Mouse (Mus musculus) liver, embryonic 11.5 days (tissue): ENCODE data around the gene Lmod2. TPM values are rescaled to one million over a fixed set of nuclear protein-coding genes. Genes with fewer than 3 reads are reported as not detected.

Experiments used
- ATAC-seq: fragments of 200-750 bp; cut with Nextera tagmentation; replicated peaks from 2 replicates; pipeline ENCODE4 v1.8.0; 2017; ENCODE audit warnings: moderate number of reproducible peaks, mild to moderate bottlenecking, moderate TSS enrichment, moderate library complexity; ENCODE audit not compliant: low FRiP score
- DNase-seq: peaks from one replicate; pipeline ENCODE4 v3.0.0-alpha.2; 2017; ENCODE audit warnings: low spot score
- H3K27ac ChIP-seq: fragments of 300-500 bp; sonication (generic); 2 replicates; pipeline ENCODE4 v1.5.1; 2014; ENCODE audit warnings: mild to moderate bottlenecking, low read depth, low read length, control low read depth
- H3K27me3 ChIP-seq: fragments of 300-500 bp; sonication (generic); replicated peaks from 2 replicates; pipeline ENCODE4 v1.6.1; 2014; ENCODE audit warnings: low read length, mixed read lengths; ENCODE audit not compliant: control insufficient read depth, insufficient read depth
- H3K36me3 ChIP-seq: fragments of 300-500 bp; sonication (generic); 2 replicates; pipeline ENCODE4 v1.6.1; 2014; ENCODE audit warnings: mild to moderate bottlenecking, low read length, moderate library complexity, mixed read lengths; ENCODE audit not compliant: control insufficient read depth, insufficient read depth
- H3K4me1 ChIP-seq: fragments of 300-500 bp; sonication (generic); replicated peaks from 2 replicates; pipeline ENCODE4 v1.6.1; 2014; ENCODE audit warnings: low read length, mixed read lengths; ENCODE audit not compliant: control insufficient read depth, insufficient read depth
- H3K4me2 ChIP-seq: fragments of 300-500 bp; sonication (generic); 2 replicates; pipeline ENCODE4 v1.6.1; 2014; ENCODE audit warnings: mild to moderate bottlenecking, control low read depth, moderate library complexity
- H3K4me3 ChIP-seq: fragments of 300-500 bp; sonication (generic); 2 replicates; pipeline ENCODE4 v1.5.1; 2014; ENCODE audit warnings: low read depth, low read length, control low read depth
- H3K9ac ChIP-seq: fragments of 300-500 bp; sonication (generic); 2 replicates; pipeline ENCODE4 v1.6.1; 2014; ENCODE audit warnings: low read depth, low read length, control low read depth
- H3K9me3 ChIP-seq: fragments of 300-500 bp; sonication (generic); 2 replicates; pipeline ENCODE4 v1.6.1; 2016; ENCODE audit warnings: low read length, inconsistent platforms, mixed read lengths; ENCODE audit not compliant: control insufficient read depth
- WGBS: fragments of 180-500 bp; shearing (Covaris S2); extraction: QIAGEN DNeasy Blood & Tissue Kit; methylation state at CpG from one replicate; pipeline ENCODE4 v1.1.7; 2014; 5-methylcytosine and 5-hydroxymethylcytosine counted together
- polyA plus RNA-seq: library from polyadenylated mRNA; unstranded; fragments of >200 nt; fragmentation: Nextera tagmentation; extraction: Ambion mirVana; gene quantifications from 2 replicates; pipeline ENCODE4 v1.2.1, GENCODE M21; 2014

Gene Lmod2
- polyA plus RNA-seq, 1 experiment from 2014 or later, result 0.41 TPM

DNA sequence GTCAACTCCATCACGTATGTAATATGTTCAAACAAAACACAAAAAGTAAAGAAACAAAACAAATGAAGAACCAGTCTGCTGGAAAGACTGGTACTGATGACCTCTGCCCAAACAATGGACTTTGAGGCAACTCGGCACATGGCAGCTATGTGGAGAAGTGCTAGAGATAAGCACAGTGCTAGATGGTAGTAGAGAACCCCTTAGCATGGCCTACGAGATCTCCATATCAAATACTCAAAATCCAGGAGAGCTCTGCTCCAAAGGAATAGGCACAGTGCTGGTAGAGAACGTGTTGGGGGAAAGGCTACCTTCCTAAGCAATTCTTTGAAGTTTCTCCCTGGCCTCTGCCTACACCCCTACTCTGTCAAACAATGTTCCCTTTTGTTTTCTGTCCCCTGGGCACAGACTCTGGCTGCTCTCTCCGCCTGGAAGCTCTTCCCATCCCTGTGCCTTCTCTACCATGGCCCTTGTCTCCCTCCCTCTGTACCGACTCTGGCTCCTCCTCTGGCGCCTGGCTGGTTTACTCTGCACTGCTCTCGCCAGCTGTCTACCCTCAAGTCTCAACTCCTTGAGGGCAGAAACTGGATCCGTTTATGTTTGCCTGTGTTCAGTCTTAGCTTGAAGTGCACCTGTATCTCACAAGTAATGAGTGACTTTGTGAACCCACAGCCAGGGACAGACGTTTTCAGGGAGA is 5.9 kb upstream of the Lmod2 start:
- 56% methylated on average over 10 of the region's 10 CpGs for WGBS

DNA sequence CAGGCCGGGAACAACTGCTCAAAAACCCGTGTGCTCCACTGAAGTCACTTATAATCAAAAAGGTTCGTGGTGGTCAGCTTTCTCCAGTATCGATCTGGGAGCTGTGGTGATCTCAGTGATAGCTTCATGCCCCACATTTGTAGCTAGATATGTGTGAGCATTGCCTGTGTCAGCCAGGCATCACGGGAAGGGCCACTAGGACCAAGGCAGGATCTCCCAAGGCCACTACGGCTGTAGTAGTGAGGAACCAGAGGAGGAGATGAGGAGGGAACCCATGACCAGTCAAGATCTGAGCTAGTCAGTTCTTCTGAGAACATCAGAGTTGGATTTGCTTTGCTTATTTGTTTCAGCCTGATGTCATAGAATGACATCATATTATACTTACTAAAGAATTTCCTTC is 1.6 kb downstream of the Lmod2 start:
- DNase-seq (no peak), ATAC-seq (no peak)
- Histone ChIP-seq H3K9me3 (no peaks in the 10 kb centered on the region), H3K36me3 (no peaks in the 10 kb centered on the region), H3K4me2 (no peak overlapping the region), H3K4me1 (no peaks in the 10 kb centered on the region), H3K27ac (no peak overlapping the region), H3K27me3 (no peaks in the 10 kb centered on the region), H3K9ac (no peak overlapping the region), H3K4me3 (no peak overlapping the region)
- 86% methylated on average over 6 of the region's 6 CpGs for WGBS

More for the DNA sequence above, 5.9 kb upstream of the Lmod2 start:
- Histone ChIP-seq H3K4me1 (no peaks in the 10 kb centered on the region), H3K9me3 (no peaks in the 10 kb centered on the region), H3K27ac (no peak overlapping the region), H3K9ac (no peak overlapping the region), H3K27me3 (no peaks in the 10 kb centered on the region), H3K4me3 (no peak overlapping the region), H3K4me2 (no peak overlapping the region), H3K36me3 (no peaks in the 10 kb centered on the region)
- ATAC-seq, result no peak
- no peak for DNase-seq

DNA sequence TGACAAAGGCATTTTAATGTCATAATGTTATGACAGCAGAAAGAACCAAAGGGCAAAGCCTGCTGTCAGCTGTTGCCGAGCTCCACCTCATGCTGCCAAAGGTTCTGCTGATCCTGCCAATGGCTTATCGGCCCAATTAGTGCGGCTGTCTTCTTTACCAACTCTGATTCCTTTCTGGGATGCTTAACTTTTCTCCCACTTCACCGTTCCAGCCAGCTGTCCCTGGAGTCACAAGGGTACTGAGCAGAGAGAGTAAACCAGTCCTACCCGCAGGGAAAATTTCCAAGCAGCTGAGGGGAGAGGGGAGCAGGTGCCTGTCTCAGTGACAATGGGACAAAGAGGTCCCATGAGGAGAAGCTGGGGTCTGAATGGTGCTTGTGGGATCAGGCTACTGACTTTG is 2.1 kb downstream of the Lmod2 start:
- no peak overlapping the region for H3K27ac ChIP-seq
- no peak overlapping the region for H3K4me2 ChIP-seq
- no peak overlapping the region for H3K9ac ChIP-seq
- WGBS, result 83% methylated on average over 5 of the region's 5 CpGs
- DNase-seq (no peak), ATAC-seq (no peak)
- no peaks in the 10 kb centered on the region for H3K9me3 ChIP-seq
- no peaks in the 10 kb centered on the region for H3K4me1 ChIP-seq
- no peaks in the 10 kb centered on the region for H3K36me3 ChIP-seq
- no peak overlapping the region for H3K4me3 ChIP-seq
- H3K27me3 ChIP-seq, result no peaks in the 10 kb centered on the region

DNA sequence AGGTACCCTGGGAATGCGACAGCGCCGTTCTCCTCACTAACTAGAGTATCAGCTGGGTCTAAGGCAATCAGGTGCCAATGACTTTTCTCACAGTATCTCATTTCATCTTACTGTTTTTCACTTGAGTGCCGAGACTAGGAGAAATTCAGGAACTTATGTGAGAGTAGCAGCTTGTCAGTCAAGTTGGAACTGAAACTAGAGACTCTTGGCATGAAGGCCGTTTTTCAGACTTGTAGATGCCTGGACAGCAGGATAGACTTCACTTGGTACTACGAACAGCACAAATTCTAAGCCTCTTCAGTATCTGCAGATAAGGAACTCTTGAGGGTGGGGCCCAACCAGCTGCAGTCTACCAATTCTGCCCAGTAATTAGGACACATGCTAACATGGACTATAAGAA is 2.6 kb downstream of the Lmod2 start:
- H3K27me3 ChIP-seq, result no peaks in the 10 kb centered on the region
- no peaks in the 10 kb centered on the region for H3K4me1 ChIP-seq
- H3K4me2 ChIP-seq, result no peak overlapping the region
- H3K9me3 ChIP-seq, result no peaks in the 10 kb centered on the region
- no peak for ATAC-seq
- DNase-seq, result no peak
- H3K27ac ChIP-seq, result no peak overlapping the region
- no peaks in the 10 kb centered on the region for H3K36me3 ChIP-seq
- H3K4me3 ChIP-seq, result no peak overlapping the region
- WGBS, result 76% methylated on average over 6 of the region's 6 CpGs
- H3K9ac ChIP-seq, result no peak overlapping the region

DNA sequence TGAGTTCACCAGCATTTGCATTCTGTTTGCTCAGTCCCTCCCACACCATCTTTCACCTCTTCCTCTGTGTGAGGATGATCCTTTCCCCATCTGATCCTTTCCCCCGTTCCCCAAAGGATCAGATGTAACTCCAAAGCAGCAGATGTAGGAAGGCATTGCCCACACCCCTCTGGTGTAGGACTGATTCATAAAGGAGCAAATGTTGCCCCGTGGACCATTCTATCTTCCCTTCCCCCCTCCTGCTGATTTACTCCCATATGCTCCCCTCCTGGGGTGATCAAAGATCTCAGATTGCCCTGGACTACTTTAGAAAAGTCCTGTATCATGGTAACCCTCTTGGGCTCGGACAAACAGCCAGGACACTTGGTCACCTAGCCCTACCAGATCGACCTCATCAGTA is 3.2 kb downstream of the Lmod2 start:
- WGBS, result 69% methylated on average over 4 of the region's 4 CpGs
- ATAC-seq, result no peak

DNA sequence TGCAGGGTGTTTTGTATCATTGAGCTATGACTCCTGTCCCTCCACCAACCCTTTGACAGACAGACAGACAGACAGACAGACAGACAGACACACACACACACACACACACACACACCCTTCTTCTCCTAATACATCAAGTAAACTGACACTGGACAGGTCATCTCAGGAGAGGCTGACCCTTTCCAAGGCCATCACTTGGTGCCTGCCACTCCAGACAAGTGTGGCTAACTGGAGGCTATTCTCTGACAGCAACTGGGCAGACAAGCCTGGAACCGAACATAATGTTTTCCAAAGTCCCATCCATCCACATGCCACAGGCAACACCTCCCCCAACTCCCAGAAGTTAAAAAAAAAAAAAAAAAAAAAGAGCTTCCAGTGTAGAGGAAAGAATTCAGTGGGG is 4.1 kb downstream of the Lmod2 start:
- no peak overlapping the region for H3K4me3 ChIP-seq
- WGBS, result 41% methylated on average over 1 of the region's 1 CpGs
- H3K4me2 ChIP-seq, result no peak overlapping the region
- ATAC-seq (no peak), DNase-seq (no peak)
- no peak overlapping the region for H3K27ac ChIP-seq
- H3K9ac ChIP-seq, result no peak overlapping the region
- no peaks in the 10 kb centered on the region for H3K36me3 ChIP-seq
- no peaks in the 10 kb centered on the region for H3K27me3 ChIP-seq
- H3K9me3 ChIP-seq, result no peaks in the 10 kb centered on the region
- no peaks in the 10 kb centered on the region for H3K4me1 ChIP-seq

More for the DNA sequence above, 3.2 kb downstream of the Lmod2 start:
- Histone ChIP-seq H3K9ac (no peak overlapping the region), H3K4me1 (no peaks in the 10 kb centered on the region), H3K4me3 (no peak overlapping the region), H3K4me2 (no peak overlapping the region), H3K27me3 (no peaks in the 10 kb centered on the region), H3K36me3 (no peaks in the 10 kb centered on the region), H3K27ac (no peak overlapping the region), H3K9me3 (no peaks in the 10 kb centered on the region)
- DNase-seq, result no peak

DNA sequence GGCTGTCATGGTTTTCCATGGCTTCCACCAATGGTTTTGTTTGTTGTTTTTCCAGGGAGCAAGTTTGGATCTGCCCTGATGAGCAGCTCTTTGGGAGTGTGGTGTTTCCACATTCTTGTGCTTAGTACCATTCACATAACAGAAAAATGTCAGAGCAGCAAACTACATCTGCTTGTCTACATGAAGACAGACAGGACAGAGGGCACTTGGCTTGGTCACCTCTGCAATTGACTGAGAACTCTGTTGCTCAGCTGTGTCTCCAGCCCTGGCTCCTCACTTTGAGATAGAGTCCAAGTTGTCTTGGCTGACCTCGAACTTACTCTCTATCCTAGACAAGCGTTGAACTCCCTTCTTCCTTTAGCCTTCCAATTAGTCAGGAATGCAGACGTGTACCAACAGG is 4.8 kb downstream of the Lmod2 start:
- no peaks in the 10 kb centered on the region for H3K36me3 ChIP-seq
- ATAC-seq, result no peak
- WGBS, result 68% methylated on average over 3 of the region's 3 CpGs
- H3K27ac ChIP-seq, result no peak overlapping the region
- H3K27me3 ChIP-seq, result no peaks in the 10 kb centered on the region
- H3K4me1 ChIP-seq, result no peaks in the 10 kb centered on the region
- DNase-seq, result no peak
- H3K4me3 ChIP-seq, result no peak overlapping the region
- H3K4me2 ChIP-seq, result no peak overlapping the region
- no peak overlapping the region for H3K9ac ChIP-seq
- no peaks in the 10 kb centered on the region for H3K9me3 ChIP-seq

DNA sequence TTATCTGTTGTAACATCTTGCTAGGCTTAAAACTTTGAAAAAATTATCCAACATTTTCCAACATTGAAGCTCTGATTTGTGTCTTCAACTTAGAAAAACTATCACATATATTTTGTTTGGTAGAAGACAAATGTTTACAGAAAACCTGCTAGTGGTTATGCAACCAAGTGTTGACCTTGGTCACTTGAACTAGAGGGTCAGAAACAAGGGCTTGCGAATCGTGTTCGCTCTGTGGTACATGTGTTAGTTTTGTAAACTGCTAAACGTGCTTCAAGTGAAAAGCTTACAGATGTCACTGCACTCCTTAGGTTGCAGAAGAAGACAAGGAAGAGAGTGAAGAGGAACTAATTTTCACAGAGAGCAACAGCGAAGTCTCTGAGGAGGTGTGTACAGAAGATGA is 5.4 kb downstream of the Lmod2 start:
- ATAC-seq (no peak), DNase-seq (no peak)
- no peak overlapping the region for H3K4me3 ChIP-seq
- H3K36me3 ChIP-seq, result no peaks in the 10 kb centered on the region; the same call in 1 of the 2 replicates
- no peaks in the 10 kb centered on the region for H3K9me3 ChIP-seq
- no peak overlapping the region for H3K4me2 ChIP-seq
- H3K4me1 ChIP-seq, result no peaks in the 10 kb centered on the region
- no peak overlapping the region for H3K9ac ChIP-seq
- H3K27me3 ChIP-seq, result no peaks in the 10 kb centered on the region
- H3K27ac ChIP-seq, result no peak overlapping the region
- 67% methylated on average over 5 of the region's 5 CpGs for WGBS

DNA sequence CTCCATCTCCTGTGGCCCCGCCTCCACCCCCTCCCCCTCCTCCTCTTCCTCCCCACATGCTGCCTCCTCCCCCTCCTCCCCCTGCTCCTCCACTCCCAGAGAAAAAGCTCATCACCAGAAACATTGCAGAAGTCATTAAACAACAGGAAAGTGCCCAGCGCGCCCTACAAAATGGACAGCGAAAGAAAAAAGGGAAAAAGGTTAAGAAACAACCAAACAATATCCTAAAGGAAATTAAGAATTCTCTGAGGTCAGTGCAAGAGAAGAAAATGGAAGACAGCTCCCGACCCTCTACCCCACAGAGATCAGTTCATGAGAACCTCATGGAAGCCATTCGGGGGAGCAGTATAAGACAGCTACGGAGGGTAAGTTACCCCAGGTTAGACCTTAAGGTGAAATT is 6.7 kb downstream of the Lmod2 start:
- DNase-seq, result no peak
- 88% methylated on average over 7 of the region's 7 CpGs for WGBS
- Histone ChIP-seq H3K4me3 (no peak overlapping the region), H3K36me3 (no peaks in the 10 kb centered on the region; the same call in 1 of the 2 replicates), H3K9me3 (no peaks in the 10 kb centered on the region), H3K4me1 (no peaks in the 10 kb centered on the region), H3K9ac (no peak overlapping the region), H3K27ac (no peak overlapping the region), H3K27me3 (no peaks in the 10 kb centered on the region), H3K4me2 (no peak overlapping the region)
- ATAC-seq, result no peak
